Mouse (Mus musculus) central nervous system, embryonic 14 days (tissue): ENCODE measurements around the gene Lyz1. TPM values are rescaled to one million over a fixed set of nuclear protein-coding genes. Genes with fewer than 3 reads are reported as not detected.

Experiments used
- polyA plus RNA-seq: library from polyadenylated mRNA; depleted of rRNA; stranded (reverse); fragments of >200 nt; gene quantifications from 2 replicates; pipeline ENCODE4 v1.2.3, GENCODE M21; 2012; rRNA removed

Gene Lyz1
- polyA plus RNA-seq: 0.07 and 0.14 TPM in 2 replicates

GRCm38 (mm10) chr10:117292671-117293070, at the start of gene Lyz1:
Gene Lyz1, minus strand, starts transcription at chr10:117292868.

DNA sequence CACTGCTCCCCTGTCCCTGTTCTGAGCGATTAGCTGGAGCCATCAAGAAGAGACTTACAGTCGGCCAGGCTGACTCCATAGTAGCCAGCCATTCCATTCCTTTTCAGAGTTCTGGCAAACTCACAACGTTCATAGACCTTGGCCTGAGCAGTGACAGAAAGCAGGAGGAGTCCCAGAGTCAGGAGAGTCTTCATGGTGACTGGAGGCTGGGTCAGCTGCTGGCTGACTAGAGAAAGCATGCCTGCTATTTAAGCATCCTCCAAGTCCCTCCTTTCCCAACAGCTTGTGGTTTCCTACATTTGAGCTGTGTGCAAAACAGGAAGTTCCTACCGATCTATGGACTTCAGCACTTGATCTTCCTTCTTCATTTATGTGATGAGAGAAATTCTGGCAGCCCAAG, 10.6 kb downstream of the Lyz1 start, which contains the start of gene Lyz2:
TSS of gene Lyz2 (minus strand) at position 273 of the 400 bp plus-strand sequence.

DNA sequence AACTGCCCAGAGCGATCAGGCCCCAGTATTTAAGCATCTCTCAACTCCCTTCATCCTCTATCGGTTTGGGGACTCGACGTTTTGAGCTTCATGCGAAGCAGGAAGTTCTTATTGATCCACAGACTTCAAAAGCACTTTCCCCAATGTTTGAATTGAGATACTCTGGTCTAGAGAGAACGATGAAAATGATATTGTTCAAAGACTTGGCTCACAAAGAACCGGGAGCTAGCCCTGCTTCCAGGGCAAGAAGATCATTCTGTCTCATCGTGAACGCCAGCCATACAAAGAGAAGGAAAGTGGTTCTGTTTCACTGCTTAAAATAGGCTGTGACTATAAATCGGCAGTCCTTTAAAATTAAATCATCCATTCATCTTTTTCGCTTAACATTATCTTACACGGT, 54.1 kb downstream of the Lyz1 start, which contains the start of gene 9530003J23Rik:
TSS of gene 9530003J23Rik (minus strand) at position 101 of the 400 bp plus-strand sequence.

Other genes starting within 250 kb of the Lyz1 start
- 0.05 TPM in 1 of 2 replicates, not detected in the other for gene Lrrc10, start 247.5 kb downstream of the Lyz1 start, polyA plus RNA-seq
- gene Cct2, start 229.1 kb downstream of the Lyz1 start, polyA plus RNA-seq: 264 and 278 TPM in 2 replicates
- 33.9 and 34.8 TPM in 2 replicates for gene Frs2, start 144.3 kb downstream of the Lyz1 start, polyA plus RNA-seq
- gene Yeats4, start 68.4 kb downstream of the Lyz1 start, polyA plus RNA-seq: 127 and 143 TPM in 2 replicates
- not detected in 2 replicates for gene 9530003J23Rik, start 54.2 kb downstream of the Lyz1 start, polyA plus RNA-seq
- gene Lyz2, start 10.5 kb downstream of the Lyz1 start, polyA plus RNA-seq: 24.4 and 25.3 TPM in 2 replicates
- 155 and 172 TPM in 2 replicates for gene Cpsf6, start 87.1 kb upstream of the Lyz1 start, polyA plus RNA-seq